Mouse (Mus musculus) heart, adult 2 months (tissue): Measurements from ENCODE around the gene Ncmap.

ENCODE experiments used
- CTCF ChIP-seq: fragments of 200-600 bp; IDR thresholded peaks from 2 replicates; pipeline ENCODE4 v1.8.1; 2022; ENCODE audit warnings: antibody characterized with exemption, mild to moderate bottlenecking, moderate library complexity
- POLR2A ChIP-seq: fragments of 200-500 bp; IDR thresholded peaks from 2 replicates; pipeline ENCODE4 v1.6.1; 2011; ENCODE audit warnings: mild to moderate bottlenecking, low read depth, low read length, control low read depth; ENCODE audit not compliant: insufficient read depth

GRCm38 (mm10) chr4:135323021-135323420 is 75.0 kb downstream of the Ncmap start:
- no peak for TF ChIP-seq POLR2A
- no peak for TF ChIP-seq CTCF
